Mouse (Mus musculus) heart, adult 2 months (tissue): ENCODE results near the gene Gatad1. TPM values are rescaled to one million over a fixed set of nuclear protein-coding genes. Genes with fewer than 3 reads are reported as not detected.

Source experiments
- DNase-seq, 2 experiments: peaks; one replicate each; pipeline ENCODE4 v3.0.0; 2021
- H3K27ac ChIP-seq: fragments of 200-600 bp; 2 replicates; pipeline ENCODE4 v1.8.1; 2022
- H3K27me3 ChIP-seq: fragments of 200-500 bp; 2 replicates; pipeline ENCODE4 v1.6.1; 2012; ENCODE audit warnings: mild to moderate bottlenecking, low read length, inconsistent platforms, mixed read lengths; ENCODE audit not compliant: control insufficient read depth, insufficient read depth
- H3K36me3 ChIP-seq: fragments of 200-500 bp; 2 replicates; pipeline ENCODE4 v1.6.1; 2012; ENCODE audit warnings: low read length, inconsistent platforms; ENCODE audit not compliant: control insufficient read depth, insufficient read depth
- H3K4me1 ChIP-seq: fragments of 200-500 bp; 2 replicates; pipeline ENCODE4 v1.6.1; 2011; ENCODE audit warnings: low read length; ENCODE audit not compliant: control insufficient read depth, insufficient read depth
- H3K4me3 ChIP-seq: fragments of 200-600 bp; 2 replicates; pipeline ENCODE4 v1.8.1; 2022
- H3K79me2 ChIP-seq: fragments of 200-500 bp; replicated peaks from 2 replicates; pipeline ENCODE4 v1.6.1; 2012; ENCODE audit warnings: mild to moderate bottlenecking, inconsistent platforms, low read length, moderate library complexity, mixed read lengths; ENCODE audit not compliant: control insufficient read depth, insufficient read depth
- H3K9ac ChIP-seq: fragments of 200-500 bp; 2 replicates; pipeline ENCODE4 v1.6.1; 2012; ENCODE audit warnings: low read depth, mild to moderate bottlenecking, control low read depth, inconsistent platforms, low read length, mixed read lengths
- CTCF ChIP-seq: fragments of 200-600 bp; IDR thresholded peaks from 2 replicates; pipeline ENCODE4 v1.8.1; 2022; ENCODE audit warnings: antibody characterized with exemption, mild to moderate bottlenecking, moderate library complexity
- EP300 ChIP-seq: fragments of 200-500 bp; IDR thresholded peaks from 2 replicates; pipeline ENCODE4 v1.6.1; 2011; ENCODE audit warnings: low read depth, low read length, control low read depth; ENCODE audit not compliant: insufficient read depth
- POLR2A ChIP-seq: fragments of 200-500 bp; IDR thresholded peaks from 2 replicates; pipeline ENCODE4 v1.6.1; 2011; ENCODE audit warnings: mild to moderate bottlenecking, low read depth, low read length, control low read depth; ENCODE audit not compliant: insufficient read depth
- WGBS: fragments of 180-500 bp; shearing (Covaris S2); methylation state at CpG from one replicate; pipeline ENCODE4 v1.1.7; 2018; 5-methylcytosine and 5-hydroxymethylcytosine counted together
- intact Hi-C: fragments of 180-260 bp; cut with DNase I; formaldehyde crosslinking; loops from one replicate; pipeline ENCODE4 v1.15.1; 2025
- long read RNA-seq: library from polyadenylated mRNA; stranded (forward); transcript quantifications from one replicate; pipeline ENCODE4 v2.0.0, GENCODE M21; 2021
- polyA plus RNA-seq: library from polyadenylated mRNA; depleted of rRNA; stranded (reverse); fragments of >200 nt; gene quantifications from 2 replicates; pipeline ENCODE4 v1.2.3, GENCODE M21; 2012; rRNA removed
- total RNA-seq, 2 experiments: library from RNA; stranded (reverse); gene quantifications; 2 replicates each; pipeline ENCODE4 v1.2.3; 2021

The Gatad1 gene
- total RNA-seq (10 to 100 TPM; 89.7 to 97.6 TPM), polyA plus RNA-seq (58.8 and 117 TPM in 2 replicates)
- long read RNA-seq, transcript Gatad1-201 (5 exons, 2,545 nt): major isoform, 26 of 53 reads
- long read RNA-seq, partial matches to known transcripts: 3 of 53 reads
- long read RNA-seq, other reads (novel, unspliced or antisense): 21 of 53 reads

- Histone ChIP-seq H3K27ac (no peak within 1 kb of the TSS), H3K79me2 (no peaks in the 10 kb centered on the region), H3K4me1 (no peaks in the 10 kb centered on the region), H3K4me3 (no peak within 1 kb of the TSS), H3K27me3 (no peaks in the 10 kb centered on the region), H3K36me3 (no peaks in the 10 kb centered on the region), H3K9ac (no peak within 1 kb of the TSS)
- no peak for TF ChIP-seq CTCF
- no peak for TF ChIP-seq EP300
- no peak for TF ChIP-seq POLR2A
- intact Hi-C loops: no loop called here
- WGBS: 75% methylated on average over 5 of the region's 5 CpGs
- no peak for DNase-seq
Observed at GRCm38 (mm10) chr5:3657085-3657484, at the start of gene Gatad1. Gene Gatad1 (minus strand): TSS chr5:3657185.

DNA sequence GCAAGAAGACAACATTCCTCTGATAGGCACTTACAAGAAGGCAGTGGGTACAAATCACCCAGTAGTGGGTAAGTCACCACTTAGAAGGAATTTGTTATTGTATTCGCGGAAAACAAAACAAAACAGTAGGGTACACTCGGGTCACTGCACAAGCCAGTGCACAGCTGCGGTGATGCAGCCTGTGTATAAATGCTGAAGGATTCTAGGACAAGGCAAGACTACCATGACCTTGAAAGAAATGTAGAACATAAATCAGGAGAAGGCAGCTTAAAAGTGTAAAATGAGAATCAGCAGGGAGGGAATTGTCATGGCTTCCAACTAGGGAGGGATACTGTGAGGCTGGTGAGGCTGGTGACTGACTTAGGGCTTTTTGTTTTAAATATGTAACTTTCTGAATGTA lies 45.2 kb upstream of the Gatad1 start:
- Histone ChIP-seq H3K27ac (no peak overlapping the region), H3K4me3 (no peak overlapping the region), H3K27me3 (no peaks in the 10 kb centered on the region), H3K4me1 (no peaks in the 10 kb centered on the region), H3K79me2 (no peaks in the 10 kb centered on the region), H3K36me3 (no peaks in the 10 kb centered on the region), H3K9ac (no peak overlapping the region)
- WGBS: 92% methylated on average over 4 of the region's 4 CpGs
- no peak for DNase-seq
- intact Hi-C loops: no loop called here
- no peak for TF ChIP-seq EP300
- TF ChIP-seq CTCF: no peak
- TF ChIP-seq POLR2A: no peak

- TF ChIP-seq POLR2A: no peak
- no peak for TF ChIP-seq EP300
- no peak for TF ChIP-seq CTCF
- H3K4me1 ChIP-seq: no peaks in the 10 kb centered on the region
- H3K36me3 ChIP-seq: no peaks in the 10 kb centered on the region
- intact Hi-C loops: no loop called here
- no peak for DNase-seq
- H3K79me2 ChIP-seq: no peaks in the 10 kb centered on the region
- H3K4me3 ChIP-seq: no peak overlapping the region
- WGBS: 94% methylated on average over 5 of the region's 5 CpGs
- no peak overlapping the region for H3K9ac ChIP-seq
- H3K27ac ChIP-seq: no peak overlapping the region
- H3K27me3 ChIP-seq: no peaks in the 10 kb centered on the region
Observed at GRCm38 (mm10) chr5:3700025-3700424, 43.0 kb upstream of the Gatad1 start.

DNA sequence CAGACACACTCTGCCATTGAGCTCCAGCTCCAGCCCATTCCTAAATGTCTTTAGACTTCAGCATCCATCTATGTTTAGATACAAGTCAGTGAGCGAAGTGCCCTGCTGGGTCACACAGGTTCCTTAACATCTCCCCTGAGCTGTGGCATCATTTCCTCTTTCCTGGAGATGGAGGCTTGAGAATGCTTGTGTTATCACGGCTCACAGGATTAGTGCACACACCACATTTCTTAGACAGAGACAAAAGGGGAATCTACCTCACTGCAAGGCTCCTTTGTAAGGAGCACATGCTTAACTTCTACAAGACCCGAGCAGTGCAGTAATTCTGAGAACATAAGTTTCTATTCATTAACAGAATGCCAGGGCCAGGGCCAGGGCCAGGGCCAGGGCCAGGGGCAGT lies 39.0 kb upstream of the Gatad1 start:
- H3K4me1 ChIP-seq: no peaks in the 10 kb centered on the region
- no peak for TF ChIP-seq EP300
- no peak for TF ChIP-seq CTCF
- TF ChIP-seq POLR2A: no peak

DNA sequence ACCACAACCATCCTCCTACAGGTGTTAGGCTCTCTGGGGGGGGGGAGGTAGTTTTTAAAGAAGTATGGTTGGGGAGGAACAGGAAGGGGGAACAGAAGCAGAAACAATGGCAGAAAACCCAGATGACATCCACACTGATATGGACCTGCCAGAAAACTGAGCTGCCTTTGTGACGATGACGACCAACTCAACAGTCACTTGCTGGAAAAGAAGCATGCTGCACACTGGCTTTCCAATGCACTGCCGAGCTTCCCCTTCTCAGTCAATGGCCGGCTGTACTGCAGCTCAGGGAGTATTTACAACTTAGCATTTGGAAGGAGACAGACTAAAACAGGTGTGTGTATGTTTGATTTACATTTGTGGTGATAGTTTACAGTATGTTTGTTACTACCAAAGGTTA lies 38.2 kb upstream of the Gatad1 start:
- no peaks in the 10 kb centered on the region; the same call in 1 of the 2 replicates for H3K36me3 ChIP-seq
- no peak for DNase-seq
- no peak overlapping the region for H3K4me3 ChIP-seq
- H3K27ac ChIP-seq: no peak overlapping the region
- H3K79me2 ChIP-seq: no peaks in the 10 kb centered on the region
- 75% methylated on average over 4 of the region's 4 CpGs for WGBS
- no peaks in the 10 kb centered on the region for H3K27me3 ChIP-seq
- no peak overlapping the region for H3K9ac ChIP-seq
- no peaks in the 10 kb centered on the region for H3K4me1 ChIP-seq
- no peak for TF ChIP-seq EP300
- TF ChIP-seq CTCF: no peak
- TF ChIP-seq POLR2A: no peak
- intact Hi-C loops: no loop called here

More for the DNA sequence above, 39.0 kb upstream of the Gatad1 start:
- intact Hi-C loops: no loop called here
- Histone ChIP-seq H3K27me3 (no peaks in the 10 kb centered on the region), H3K79me2 (no peaks in the 10 kb centered on the region), H3K9ac (no peak overlapping the region), H3K4me3 (no peak overlapping the region), H3K36me3 (no peaks in the 10 kb centered on the region; the same call in 1 of the 2 replicates), H3K27ac (no peak overlapping the region)
- DNase-seq: no peak
- WGBS: 86% methylated on average over 3 of the region's 3 CpGs

DNA sequence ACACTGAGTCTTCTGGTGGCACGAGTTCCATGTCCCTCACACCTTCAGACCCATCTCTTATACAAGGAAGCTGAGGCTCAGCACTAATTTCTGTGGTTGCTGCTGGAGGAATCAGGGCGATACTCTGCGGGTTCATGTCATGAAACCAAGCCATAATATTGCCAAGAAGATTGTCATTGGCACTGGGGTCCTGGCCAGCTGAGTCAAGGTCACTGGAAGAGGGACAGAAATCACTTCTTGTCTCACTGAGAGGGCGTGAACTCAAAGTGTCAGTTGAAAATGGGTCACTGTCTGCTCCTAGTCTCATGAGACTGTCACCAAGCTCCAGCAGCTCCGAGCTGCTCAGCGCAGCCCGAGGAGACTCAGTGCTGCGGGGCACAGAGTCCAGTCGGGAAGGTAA lies 36.0 kb upstream of the Gatad1 start:
- Histone ChIP-seq H3K4me1 (no peaks in the 10 kb centered on the region), H3K9ac (no peak overlapping the region), H3K4me3 (no peak overlapping the region), H3K79me2 (no peaks in the 10 kb centered on the region), H3K36me3 (no peaks in the 10 kb centered on the region; the same call in 1 of the 2 replicates), H3K27ac (no peak overlapping the region), H3K27me3 (no peaks in the 10 kb centered on the region)
- no peak for DNase-seq
- TF ChIP-seq EP300: no peak
- no peak for TF ChIP-seq POLR2A
- TF ChIP-seq CTCF: no peak
- 90% methylated on average over 9 of the region's 9 CpGs for WGBS
- intact Hi-C loops: no loop called here
